Mouse (Mus musculus): ENCODE results near the gene Agtpbp1. TPM values are rescaled to one million over a fixed set of nuclear protein-coding genes. Genes with fewer than 3 reads are reported as not detected.

The Agtpbp1 gene
- polyA plus RNA-seq, 1 experiment from 2014 or later = 9.3 TPM

GRCm38 (mm10) chr13:59503581-59503980 lies 81.4 kb downstream of the Agtpbp1 start:
- Histone ChIP-seq H3K4me2 (no peak overlapping the region), H3K9ac (replicated peaks) (no peak overlapping the region), H3K27ac (no peak overlapping the region), H3K9me3 (no peaks in the 10 kb centered on the region), H3K4me1 (replicated peaks) (no peaks in the 10 kb centered on the region), H3K36me3 (no peaks in the 10 kb centered on the region; the same call in 1 of the 2 replicates), H3K4me3 (replicated peaks) (no peak overlapping the region), H3K27me3 (no peaks in the 10 kb centered on the region)
- WGBS = 73% methylated on average over 4 of the region's 4 CpGs
- ATAC-seq (ENCODE audit: insufficient number of reproducible peaks, insufficient read depth, low FRiP score, low TSS enrichment, low read depth) = no peak

GRCm38 (mm10) chr13:59499831-59500230 lies 85.2 kb downstream of the Agtpbp1 start:
- no peak for ATAC-seq (ENCODE audit: insufficient number of reproducible peaks, insufficient read depth, low FRiP score, low TSS enrichment, low read depth)
- 87% methylated on average over 6 of the region's 6 CpGs for WGBS

GRCm38 (mm10) chr13:59499374-59499773 lies 85.7 kb downstream of the Agtpbp1 start:
- Histone ChIP-seq H3K9ac (replicated peaks) (no peak overlapping the region), H3K4me3 (replicated peaks) (no peak overlapping the region), H3K27me3 (no peaks in the 10 kb centered on the region), H3K4me1 (replicated peaks) (peaks cover 5% of the 10 kb centered on the region), H3K4me2 (no peak overlapping the region), H3K27ac (no peak overlapping the region), H3K36me3 (peaks cover 13% of the 10 kb centered on the region), H3K9me3 (peaks cover 5% of the 10 kb centered on the region; the same call in 1 of the 2 replicates)
- ATAC-seq (ENCODE audit: insufficient number of reproducible peaks, insufficient read depth, low FRiP score, low TSS enrichment, low read depth) = no peak
- 94% methylated on average over 2 of the region's 2 CpGs for WGBS

More at GRCm38 (mm10) chr13:59499831-59500230, 85.2 kb downstream of the Agtpbp1 start:
- Histone ChIP-seq H3K9ac (replicated peaks) (no peak overlapping the region), H3K4me2 (no peak overlapping the region), H3K9me3 (peaks cover under 1% of the 10 kb centered on the region; the same call in 1 of the 2 replicates), H3K4me3 (replicated peaks) (no peak overlapping the region), H3K36me3 (peaks cover 9% of the 10 kb centered on the region), H3K4me1 (replicated peaks) (peaks cover 5% of the 10 kb centered on the region), H3K27me3 (no peaks in the 10 kb centered on the region), H3K27ac (no peak overlapping the region)

GRCm38 (mm10) chr13:59498191-59498590 lies 86.8 kb downstream of the Agtpbp1 start:
- 84% methylated on average over 5 of the region's 5 CpGs for WGBS
- peaks cover 5% of the 10 kb centered on the region for H3K4me1 ChIP-seq (replicated peaks)
- H3K9me3 ChIP-seq = peaks cover 5% of the 10 kb centered on the region; the same call in 1 of the 2 replicates

GRCm38 (mm10) chr13:59495839-59496238 lies 89.2 kb downstream of the Agtpbp1 start:
- H3K27me3 ChIP-seq = no peaks in the 10 kb centered on the region
- no peak overlapping the region for H3K27ac ChIP-seq
- H3K4me3 ChIP-seq (replicated peaks) = no peak overlapping the region
- peaks cover 5% of the 10 kb centered on the region for H3K4me1 ChIP-seq (replicated peaks)
- peaks cover 5% of the 10 kb centered on the region; the same call in 1 of the 2 replicates for H3K9me3 ChIP-seq
- no peak for ATAC-seq (ENCODE audit: insufficient number of reproducible peaks, insufficient read depth, low FRiP score, low TSS enrichment, low read depth)
- 18% methylated on average over 8 of the region's 8 CpGs for WGBS
- peaks cover 18% of the 10 kb centered on the region for H3K36me3 ChIP-seq
- H3K4me2 ChIP-seq = no peak overlapping the region
- no peak overlapping the region for H3K9ac ChIP-seq (replicated peaks)

More at GRCm38 (mm10) chr13:59498191-59498590, 86.8 kb downstream of the Agtpbp1 start:
- ATAC-seq (ENCODE audit: insufficient number of reproducible peaks, insufficient read depth, low FRiP score, low TSS enrichment, low read depth) = no peak
- Histone ChIP-seq H3K27ac (no peak overlapping the region), H3K4me2 (no peak overlapping the region), H3K4me3 (replicated peaks) (no peak overlapping the region), H3K9ac (replicated peaks) (no peak overlapping the region), H3K27me3 (no peaks in the 10 kb centered on the region), H3K36me3 (peaks cover 18% of the 10 kb centered on the region)

- H3K4me1 ChIP-seq (replicated peaks) = peaks cover 5% of the 10 kb centered on the region
- WGBS = 86% methylated on average over 5 of the region's 5 CpGs
- H3K27me3 ChIP-seq = no peaks in the 10 kb centered on the region
- H3K36me3 ChIP-seq = peaks cover 18% of the 10 kb centered on the region
- no peak overlapping the region for H3K27ac ChIP-seq
- no peak overlapping the region for H3K4me2 ChIP-seq
- H3K4me3 ChIP-seq (replicated peaks) = no peak overlapping the region
- peaks cover 5% of the 10 kb centered on the region; the same call in 1 of the 2 replicates for H3K9me3 ChIP-seq
- no peak overlapping the region for H3K9ac ChIP-seq (replicated peaks)
- ATAC-seq (ENCODE audit: insufficient number of reproducible peaks, insufficient read depth, low FRiP score, low TSS enrichment, low read depth) = no peak
Observed at GRCm38 (mm10) chr13:59494619-59495262, 90.3 kb downstream of the Agtpbp1 start.

GRCm38 (mm10) chr13:59490726-59491125 lies 94.3 kb downstream of the Agtpbp1 start:
- H3K4me3 ChIP-seq (replicated peaks) = no peak overlapping the region
- WGBS = 66% methylated on average over 4 of the region's 4 CpGs
- H3K4me2 ChIP-seq = no peak overlapping the region
- H3K36me3 ChIP-seq = peaks cover 11% of the 10 kb centered on the region
- no peak for ATAC-seq (ENCODE audit: insufficient number of reproducible peaks, insufficient read depth, low FRiP score, low TSS enrichment, low read depth)
- no peaks in the 10 kb centered on the region for H3K27me3 ChIP-seq
- H3K4me1 ChIP-seq (replicated peaks) = peaks cover under 1% of the 10 kb centered on the region
- no peak overlapping the region for H3K9ac ChIP-seq (replicated peaks)
- peaks cover 5% of the 10 kb centered on the region; the same call in 1 of the 2 replicates for H3K9me3 ChIP-seq
- no peak overlapping the region for H3K27ac ChIP-seq

- no peaks in the 10 kb centered on the region for H3K27me3 ChIP-seq
- H3K4me3 ChIP-seq (replicated peaks) = no peak overlapping the region
- no peak overlapping the region for H3K27ac ChIP-seq
- H3K9me3 ChIP-seq = no peaks in the 10 kb centered on the region
- H3K4me1 ChIP-seq (replicated peaks) = no peaks in the 10 kb centered on the region
- H3K9ac ChIP-seq (replicated peaks) = no peak overlapping the region
- peaks cover 2% of the 10 kb centered on the region; the same call in 1 of the 2 replicates for H3K36me3 ChIP-seq
- WGBS = 55% methylated on average over 2 of the region's 2 CpGs
- no peak for ATAC-seq (ENCODE audit: insufficient number of reproducible peaks, insufficient read depth, low FRiP score, low TSS enrichment, low read depth)
- H3K4me2 ChIP-seq = no peak overlapping the region
Observed at GRCm38 (mm10) chr13:59489143-59489542, 95.9 kb downstream of the Agtpbp1 start.

- H3K27ac ChIP-seq = no peak overlapping the region
- H3K9me3 ChIP-seq = no peaks in the 10 kb centered on the region
- no peaks in the 10 kb centered on the region for H3K36me3 ChIP-seq
- no peak overlapping the region for H3K4me3 ChIP-seq (replicated peaks)
- H3K4me2 ChIP-seq = no peak overlapping the region
- H3K9ac ChIP-seq (replicated peaks) = no peak overlapping the region
- H3K4me1 ChIP-seq (replicated peaks) = no peaks in the 10 kb centered on the region
- H3K27me3 ChIP-seq = no peaks in the 10 kb centered on the region
- ATAC-seq (ENCODE audit: insufficient number of reproducible peaks, insufficient read depth, low FRiP score, low TSS enrichment, low read depth) = no peak
- WGBS = 93% methylated on average over 8 of the region's 8 CpGs
Observed at GRCm38 (mm10) chr13:59487287-59487686, 97.7 kb downstream of the Agtpbp1 start.

GRCm38 (mm10) chr13:59486243-59486642 lies 98.8 kb downstream of the Agtpbp1 start:
- no peak for ATAC-seq (ENCODE audit: insufficient number of reproducible peaks, insufficient read depth, low FRiP score, low TSS enrichment, low read depth)
- 85% methylated on average over 5 of the region's 5 CpGs for WGBS
- no peak overlapping the region for H3K9ac ChIP-seq (replicated peaks)

GRCm38 (mm10) chr13:59485456-59485855 lies 99.6 kb downstream of the Agtpbp1 start:
- no peak for ATAC-seq (ENCODE audit: insufficient number of reproducible peaks, insufficient read depth, low FRiP score, low TSS enrichment, low read depth)
- 88% methylated on average over 7 of the region's 7 CpGs for WGBS

More at GRCm38 (mm10) chr13:59486243-59486642, 98.8 kb downstream of the Agtpbp1 start:
- H3K4me3 ChIP-seq (replicated peaks) = no peak overlapping the region
- no peaks in the 10 kb centered on the region for H3K36me3 ChIP-seq
- H3K27me3 ChIP-seq = no peaks in the 10 kb centered on the region
- H3K4me1 ChIP-seq (replicated peaks) = no peaks in the 10 kb centered on the region
- no peak overlapping the region for H3K4me2 ChIP-seq
- H3K27ac ChIP-seq = no peak overlapping the region
- H3K9me3 ChIP-seq = no peaks in the 10 kb centered on the region

More at GRCm38 (mm10) chr13:59485456-59485855, 99.6 kb downstream of the Agtpbp1 start:
- Histone ChIP-seq H3K4me2 (no peak overlapping the region), H3K36me3 (no peaks in the 10 kb centered on the region), H3K4me3 (replicated peaks) (no peak overlapping the region), H3K27ac (no peak overlapping the region), H3K9me3 (no peaks in the 10 kb centered on the region), H3K4me1 (replicated peaks) (no peaks in the 10 kb centered on the region), H3K27me3 (no peaks in the 10 kb centered on the region), H3K9ac (replicated peaks) (no peak overlapping the region)

Measured in limb, embryonic 12.5 days (tissue).